Mouse (Mus musculus) mesoderm, embryonic 11.5 days (tissue): ENCODE measurements at regions not wholly inside any gene's neighbourhood (a gene's known extent, or its start where the extent isn't known, plus 50 kb on each side); places are given as distances from the start of the nearest gene placed in this dataset.

Source experiments
- DNase-seq: peaks from one replicate; pipeline ENCODE4 v3.0.0-alpha.2; 2012; ENCODE audit warnings: low read depth, low spot score

DNA sequence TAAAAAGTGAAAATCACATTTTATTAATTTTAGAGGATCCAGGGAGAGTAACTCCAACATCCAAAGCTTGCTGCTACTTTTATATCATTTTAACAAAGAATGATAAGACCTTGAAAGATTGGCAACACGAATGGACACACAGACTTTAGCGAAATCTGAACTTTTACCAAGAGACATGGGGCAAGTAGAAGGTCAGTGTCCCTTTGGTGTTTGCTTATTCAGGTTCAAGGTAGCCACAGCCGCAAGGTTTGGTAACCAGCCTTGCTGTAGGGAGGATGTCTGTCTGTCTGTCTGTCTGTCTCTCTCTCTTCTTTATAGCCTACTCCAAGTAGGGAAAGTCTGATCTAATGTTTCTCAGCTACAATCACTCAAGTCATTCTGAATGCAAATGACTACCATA, 75.0 kb upstream of the Tmc1 start:
- DNase-seq: no peak

DNA sequence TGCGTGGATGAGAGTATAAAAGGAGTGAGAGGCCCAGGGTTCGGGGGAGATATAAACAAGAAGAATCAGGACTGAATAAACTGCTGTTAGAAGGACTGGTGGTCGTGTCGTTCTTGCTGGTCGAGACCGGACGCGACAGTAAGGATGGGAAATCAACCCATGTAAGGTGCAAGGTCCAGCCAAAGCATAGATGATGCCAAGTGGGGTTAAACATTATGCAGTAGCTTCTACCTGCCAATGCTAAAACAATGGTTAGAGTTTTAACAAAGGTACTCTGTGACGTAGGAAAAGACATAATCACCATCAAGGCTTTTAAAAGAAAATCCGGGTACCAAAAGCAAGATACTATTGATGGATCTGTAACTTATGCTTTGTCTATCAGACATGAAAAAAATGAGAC, 58.4 kb upstream of the Tmc1 start:
- no peak for DNase-seq

DNA sequence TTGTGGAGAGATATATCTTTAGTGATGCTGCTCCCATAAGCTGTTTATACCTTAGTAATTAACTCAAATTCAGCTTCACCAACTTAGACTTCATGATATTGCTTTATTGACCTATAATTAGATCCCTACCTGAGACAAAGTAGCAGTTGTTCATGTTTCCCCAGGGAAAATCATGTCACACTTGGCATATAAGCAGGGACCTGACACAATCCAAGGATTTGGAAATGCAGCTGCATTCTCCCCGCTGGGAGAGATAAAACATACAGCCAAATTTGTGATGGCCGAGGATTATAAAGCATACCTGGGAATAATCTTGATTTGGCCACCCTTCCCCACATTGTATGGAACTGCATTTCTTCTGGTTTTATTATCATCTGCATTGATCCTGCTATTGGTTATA, 55.6 kb upstream of the Tmc1 start:
- no peak for DNase-seq

DNA sequence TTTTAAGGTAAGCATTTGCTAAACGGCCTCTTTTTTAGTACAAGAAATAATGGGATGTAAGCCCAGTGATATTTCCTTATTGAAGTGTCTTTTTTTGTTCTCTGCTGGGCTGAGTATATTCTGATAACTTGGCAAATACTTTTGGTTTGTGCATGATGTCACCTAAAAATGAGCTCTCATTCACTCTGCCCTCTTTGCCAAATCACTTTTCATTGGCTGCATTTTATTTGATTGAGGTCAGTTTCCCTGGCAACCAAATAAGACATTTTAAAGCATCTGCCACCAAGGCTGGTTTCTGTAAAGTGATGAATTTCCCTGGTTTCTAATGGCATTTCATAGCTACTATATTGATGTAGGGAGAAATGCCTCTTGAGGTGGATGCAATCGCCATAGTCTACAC, 50.4 kb upstream of the Tmc1 start:
- DNase-seq: no peak
